Mouse (Mus musculus): ENCODE measurements at regions not wholly inside any gene's neighbourhood (a gene's known extent, or its start where the extent isn't known, plus 50 kb on each side); places are given as distances from the start of the nearest gene placed in this dataset.
A peak's percentile ranks its signal among the peaks of the same experiment; 100 is the strongest.

DNA sequence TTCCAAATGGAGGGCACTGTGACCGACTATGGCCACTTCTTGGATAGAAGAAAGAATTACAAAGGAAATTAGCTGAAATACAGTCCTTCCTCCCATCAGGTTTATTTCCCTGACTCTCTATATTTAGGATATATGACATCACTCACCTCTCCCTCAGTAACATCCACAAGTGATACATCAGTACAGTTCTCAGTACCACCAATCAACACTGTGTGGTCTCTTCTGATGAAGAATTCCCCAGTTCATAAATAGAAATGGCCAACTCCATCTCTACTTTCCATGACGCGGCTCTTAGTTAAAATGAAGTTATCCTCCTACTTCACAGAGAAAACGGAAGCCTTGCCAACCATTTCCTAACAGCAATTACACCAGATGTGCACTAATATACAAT is 208.3 kb upstream of the Dio2 start:
- no peak for DNase-seq (ENCODE audit: low spot score)

DNA sequence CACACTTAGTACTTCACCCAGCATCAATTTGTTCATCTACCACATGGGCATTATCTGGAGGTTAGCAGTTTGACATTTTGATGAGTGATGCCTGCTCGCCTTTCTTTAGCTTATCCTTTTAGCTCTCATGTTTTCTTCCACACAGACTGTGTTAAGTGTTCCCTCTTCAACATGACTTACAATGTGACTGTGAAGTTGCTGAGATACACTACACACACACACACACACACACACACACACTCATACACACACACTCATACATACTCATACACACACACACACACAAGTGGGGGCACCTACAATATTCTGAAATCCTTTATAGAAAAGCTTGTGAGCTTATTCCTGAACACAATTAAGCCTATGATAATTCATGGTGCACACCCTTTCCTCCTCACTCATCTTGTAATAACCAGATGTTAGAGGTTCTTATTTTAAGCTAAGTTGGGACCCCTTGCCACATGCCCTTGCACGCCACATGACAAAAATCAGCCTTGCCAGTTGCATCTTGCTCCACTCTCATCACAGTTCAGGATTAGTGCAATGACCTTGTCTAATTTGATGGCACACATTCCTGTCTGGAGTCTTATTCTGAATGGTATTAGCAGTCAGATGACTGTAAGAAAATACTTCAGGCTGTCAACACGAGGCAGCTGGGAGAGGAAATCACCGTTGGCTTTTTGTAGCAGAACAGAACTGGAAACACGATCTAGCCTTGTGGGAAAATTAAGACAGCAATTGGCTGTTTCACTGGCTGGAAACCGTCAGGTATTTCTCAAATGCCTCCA is 207.7 kb upstream of the Dio2 start:
- DNase-seq (ENCODE audit: low spot score): no peak

DNA sequence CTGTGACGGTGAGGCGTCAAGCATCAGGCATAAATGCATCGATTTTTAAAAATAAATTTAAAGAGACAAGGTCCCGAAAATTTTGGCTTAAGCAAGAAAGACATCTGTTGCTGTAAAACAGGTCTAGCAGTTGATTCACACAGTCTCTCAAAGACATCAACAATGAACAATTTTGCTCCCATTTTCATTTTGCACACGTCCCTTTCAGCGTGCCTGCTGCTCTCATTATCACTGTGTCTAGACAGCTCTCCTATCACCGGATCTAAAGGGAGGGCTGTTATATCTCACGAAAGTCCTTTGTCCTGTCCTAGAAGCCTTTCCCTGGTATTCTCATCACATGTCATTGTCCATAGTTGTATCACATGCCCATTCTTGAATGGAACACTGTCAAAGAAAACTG is 194.4 kb upstream of the Dio2 start:
- no peak for DNase-seq (ENCODE audit: low spot score)

DNA sequence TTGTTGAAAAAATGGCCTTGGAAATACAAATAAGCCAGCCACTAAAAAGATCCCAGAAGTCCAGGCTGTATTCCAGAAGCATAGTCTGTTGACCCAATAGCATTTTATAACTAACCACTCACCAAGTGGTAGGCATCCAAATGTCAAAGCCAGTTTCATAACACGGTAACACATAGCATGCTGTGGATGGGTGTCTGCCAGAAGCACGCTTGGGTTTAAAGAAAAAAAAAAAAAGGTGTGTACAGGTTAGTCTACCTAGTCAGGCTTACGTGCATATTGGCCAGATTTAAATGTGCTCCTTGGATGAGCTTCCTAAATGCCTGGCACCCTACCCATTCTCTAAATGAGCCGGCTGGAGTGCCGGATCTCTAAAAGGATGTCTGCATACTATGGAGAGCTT is 194.0 kb upstream of the Dio2 start:
- DNase-seq (ENCODE audit: low spot score): no peak

DNA sequence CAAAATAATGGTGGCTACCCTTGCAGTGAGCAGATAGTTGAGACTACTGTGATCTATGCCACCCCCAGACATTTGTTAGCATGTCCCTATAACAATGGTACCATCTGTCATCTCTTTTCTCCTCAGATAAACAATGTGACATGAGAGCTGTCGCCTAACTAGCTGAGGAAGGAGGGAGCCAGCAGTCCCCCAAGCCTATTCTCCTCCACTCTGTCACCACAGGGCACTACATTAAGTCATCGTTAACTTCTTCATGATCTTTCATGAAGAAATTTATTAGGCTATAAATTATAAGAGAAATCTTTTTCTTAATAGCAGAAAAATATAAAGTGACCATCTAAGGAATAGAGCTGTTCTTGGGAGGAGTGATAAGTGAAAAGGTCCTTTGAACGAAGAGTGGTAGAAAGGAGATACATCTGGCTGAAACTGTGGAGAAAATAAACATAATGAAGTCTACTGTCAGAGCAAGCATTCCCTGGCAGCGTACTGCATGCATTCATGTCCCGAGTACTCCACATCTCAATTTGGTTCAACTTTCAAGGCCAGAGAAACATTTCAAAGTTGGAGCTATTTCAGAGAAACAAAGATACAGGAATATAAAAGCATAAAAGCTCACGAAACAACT is 192.0 kb upstream of the Dio2 start:
- DNase-seq (ENCODE audit: low spot score): no peak

DNA sequence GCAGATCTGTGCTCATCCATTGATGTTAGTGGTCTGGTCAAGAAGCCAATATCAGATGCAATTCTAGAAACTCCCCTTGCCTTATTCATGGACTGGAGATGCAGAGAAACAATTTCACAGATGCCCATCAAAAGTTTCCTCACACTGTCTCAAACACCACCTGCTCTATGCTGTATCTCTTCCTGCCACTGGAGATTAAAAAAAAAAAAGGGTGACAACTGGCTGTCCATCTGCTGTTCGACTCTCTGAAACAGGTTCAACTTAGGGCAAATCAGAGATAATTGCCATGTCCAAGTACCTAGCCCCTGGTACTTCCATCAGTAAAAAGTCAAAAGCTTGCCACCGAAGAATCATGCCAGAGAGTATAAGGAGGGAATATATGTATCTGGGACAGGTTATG is 185.4 kb upstream of the Dio2 start:
- no peak for DNase-seq (ENCODE audit: low spot score)

DNA sequence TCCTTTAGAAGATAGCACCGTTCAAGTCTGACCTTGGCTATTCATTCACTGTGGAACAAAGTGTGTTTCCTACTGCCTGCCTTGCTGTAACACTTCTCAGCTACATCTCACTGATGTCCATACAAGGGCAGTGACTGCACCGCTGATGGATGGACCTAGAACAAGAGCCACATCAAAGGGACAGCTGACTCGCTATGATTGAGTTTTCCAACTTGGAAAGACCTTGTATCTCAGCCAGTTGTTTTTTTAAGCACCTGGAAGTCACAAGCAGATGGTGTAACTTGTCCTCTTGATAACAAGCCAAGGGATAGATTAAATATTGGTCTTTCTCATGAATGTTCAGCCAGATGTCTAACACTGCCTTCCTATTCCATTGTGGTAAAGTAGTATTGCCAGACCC is 184.9 kb upstream of the Dio2 start:
- DNase-seq (ENCODE audit: low spot score): no peak

DNA sequence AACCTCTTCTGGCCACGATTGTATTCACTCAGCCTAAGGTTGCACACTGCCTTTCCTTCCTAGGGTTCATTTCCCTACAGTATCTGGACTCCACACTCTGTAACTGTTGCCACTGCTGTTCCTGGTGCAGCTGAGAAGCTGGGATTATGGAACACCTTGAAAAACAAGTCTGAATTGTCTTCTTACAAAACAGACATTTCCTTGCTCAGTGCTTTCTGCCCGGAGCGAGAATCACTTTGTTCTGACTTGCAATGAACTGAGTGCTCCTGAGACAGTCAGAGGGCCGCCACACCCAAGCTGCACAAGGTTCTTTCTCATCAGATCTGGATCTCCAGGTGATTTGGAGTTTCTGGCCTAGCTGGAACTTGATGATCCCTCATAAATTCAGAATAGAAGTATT is 183.0 kb upstream of the Dio2 start:
- DNase-seq (ENCODE audit: low spot score): no peak

DNA sequence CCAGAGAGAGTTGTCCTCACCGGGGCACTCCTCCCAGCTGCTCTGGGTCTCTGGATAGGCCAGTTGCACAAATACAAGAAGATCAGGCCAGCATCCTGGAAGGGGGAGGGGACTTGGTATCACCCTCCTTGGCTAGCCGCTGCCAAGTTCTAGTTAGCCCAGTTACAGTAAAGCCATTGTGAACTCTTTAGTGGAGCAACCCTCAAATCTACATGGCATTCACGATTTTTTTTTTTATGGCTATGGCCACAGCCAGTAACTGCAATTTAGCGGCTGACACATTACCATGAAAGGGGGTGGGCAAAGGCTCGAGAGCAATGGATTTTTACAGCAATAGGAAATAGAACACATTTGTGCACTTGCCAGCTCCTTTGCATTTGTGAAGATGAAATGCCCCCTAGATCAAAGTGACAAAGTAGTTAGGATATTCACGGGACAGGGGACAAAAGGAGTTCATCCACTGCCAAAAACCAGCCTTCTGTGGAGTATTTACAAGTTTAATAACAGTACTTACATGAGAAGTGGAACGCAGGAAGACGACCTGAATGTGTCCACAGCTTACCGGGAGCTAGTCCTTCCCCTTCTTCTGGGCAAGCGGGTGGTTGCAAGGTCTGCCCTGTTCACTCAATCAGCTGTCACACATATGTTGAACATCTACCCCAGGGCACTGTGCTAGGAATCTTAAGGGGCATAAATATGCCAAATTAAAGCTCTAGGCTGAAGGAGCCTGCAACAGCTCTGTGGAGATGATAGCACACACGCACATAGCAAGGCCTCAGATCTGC is 177.9 kb upstream of the Dio2 start:
- peak; percentile 64 for DNase-seq (ENCODE audit: low spot score)

DNA sequence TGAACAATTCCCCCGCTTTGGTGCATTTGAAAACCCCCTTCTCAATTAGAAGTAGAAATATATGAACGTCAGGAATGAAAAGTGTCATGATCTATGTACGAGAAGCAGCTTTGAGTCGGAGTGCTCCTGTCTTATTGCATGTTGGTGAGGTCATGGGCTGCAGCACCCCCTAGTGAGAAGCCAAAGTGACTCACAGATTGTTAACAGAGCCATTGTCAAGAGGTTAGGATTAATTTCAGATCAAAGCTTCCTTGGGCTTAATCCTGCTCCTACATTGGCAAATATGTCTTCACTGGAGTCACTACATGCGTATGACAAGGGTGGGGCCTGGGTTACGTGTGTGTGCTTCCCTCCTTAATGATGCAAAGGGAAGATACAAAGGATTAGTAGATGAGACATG is 165.8 kb upstream of the Dio2 start:
- DNase-seq (ENCODE audit: low spot score): peak; percentile 28

DNA sequence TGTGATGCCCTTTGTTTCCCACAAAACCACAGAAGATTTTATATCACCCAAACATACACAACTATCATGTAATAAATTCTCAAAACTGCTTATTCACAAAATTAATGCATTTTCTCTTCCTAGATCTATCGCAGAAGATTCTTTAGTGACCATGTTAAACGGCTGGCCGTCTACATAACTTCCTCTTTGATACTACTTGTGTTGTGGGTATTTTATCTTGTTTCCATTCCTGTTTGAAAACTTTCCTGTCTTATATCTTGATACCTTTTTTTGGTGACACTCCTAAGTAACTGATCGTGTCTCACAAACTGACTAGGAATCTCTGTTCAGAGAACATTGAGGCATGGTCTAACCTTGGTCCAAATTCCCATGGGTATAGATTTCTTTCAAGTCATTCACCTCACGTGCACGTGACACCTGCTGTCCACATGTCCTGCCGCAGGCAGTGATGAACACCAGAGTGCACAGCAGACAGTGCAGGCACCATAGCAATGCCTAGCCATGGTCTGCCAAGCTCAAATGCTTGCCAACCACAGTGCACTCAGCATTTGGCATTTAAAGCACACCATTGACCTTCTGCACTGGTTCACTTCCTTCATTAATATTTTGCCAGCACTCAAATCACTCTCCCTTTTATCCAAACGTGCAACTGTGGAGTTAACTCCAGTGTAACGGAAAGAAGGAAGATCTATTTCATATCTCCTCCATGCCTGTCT is 155.6 kb upstream of the Dio2 start:
- no peak for DNase-seq (ENCODE audit: low spot score)

DNA sequence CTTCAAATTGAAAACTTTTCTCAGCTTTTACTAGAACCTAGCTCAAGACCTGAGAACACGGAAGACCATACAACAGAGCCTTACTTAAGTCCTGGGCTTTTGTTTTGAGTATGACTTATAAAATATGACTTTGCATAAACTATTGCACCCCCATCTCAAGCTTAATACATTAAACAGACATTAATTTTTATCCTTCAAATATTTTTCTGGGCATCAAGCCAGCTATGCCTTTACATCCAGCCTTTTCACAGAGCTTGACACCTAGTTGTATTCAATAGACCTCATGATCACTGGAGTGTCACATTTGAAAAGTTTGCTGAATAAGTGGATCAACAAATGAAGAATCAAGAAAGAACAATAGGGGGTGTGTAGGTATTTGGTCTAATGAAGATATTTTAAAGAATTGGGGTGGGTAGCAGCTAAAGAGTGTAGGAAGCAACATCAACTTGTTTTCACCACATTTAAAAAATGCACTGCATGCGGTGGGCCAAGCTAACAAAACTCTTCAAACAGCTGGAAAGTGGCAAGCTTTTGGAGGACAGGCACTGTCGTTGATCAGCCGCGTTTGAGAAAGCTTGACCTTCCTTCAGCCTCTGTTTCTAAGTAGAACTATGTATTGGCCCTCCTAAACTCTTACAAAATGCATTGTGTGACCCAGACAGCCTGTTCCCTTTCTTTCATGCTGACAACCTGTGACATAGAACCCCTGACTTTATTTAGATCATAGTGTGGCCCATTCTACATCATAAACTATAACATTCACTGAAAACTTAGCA is 138.2 kb upstream of the Dio2 start:
- no peak for DNase-seq (ENCODE audit: low spot score)

DNA sequence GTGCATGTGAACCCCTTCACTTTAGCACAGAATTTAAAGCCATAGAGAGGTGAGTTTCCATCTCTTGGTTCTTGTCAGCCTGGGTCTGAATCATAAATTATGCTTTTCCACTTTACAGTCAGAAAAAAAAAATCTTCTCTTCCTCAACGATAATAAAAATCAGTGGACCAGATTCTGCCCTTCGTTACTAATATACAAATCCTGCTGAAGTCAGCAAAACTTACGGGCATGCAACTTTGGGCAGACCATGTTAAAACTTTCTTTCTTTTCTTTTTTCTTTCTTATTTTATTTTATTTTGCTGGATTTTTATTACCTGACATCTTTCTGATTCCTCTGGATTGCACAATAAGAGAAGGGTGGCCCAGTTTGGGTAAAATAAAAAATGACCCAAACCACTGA is 136.6 kb upstream of the Dio2 start:
- no peak for DNase-seq (ENCODE audit: low spot score)

DNA sequence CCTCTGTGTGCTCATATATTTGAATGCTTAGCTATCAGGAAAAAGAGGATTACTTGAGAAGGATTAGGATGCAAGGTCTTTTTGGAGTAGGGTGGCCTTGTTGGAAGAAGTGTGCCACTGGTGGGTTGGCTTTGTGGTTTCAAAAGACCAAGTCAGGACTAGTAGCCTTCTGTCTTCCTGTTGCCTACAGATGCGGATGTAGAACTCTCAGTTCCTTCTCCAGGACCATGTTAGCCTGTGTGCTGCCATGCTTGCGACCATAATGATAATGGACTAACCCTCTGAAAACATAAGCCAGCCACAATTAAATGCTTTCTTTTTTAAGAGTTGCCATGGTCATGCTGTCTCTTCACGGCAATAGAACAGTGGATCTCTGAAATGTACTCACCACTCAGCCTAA is 135.7 kb upstream of the Dio2 start:
- no peak for DNase-seq (ENCODE audit: low spot score)

DNA sequence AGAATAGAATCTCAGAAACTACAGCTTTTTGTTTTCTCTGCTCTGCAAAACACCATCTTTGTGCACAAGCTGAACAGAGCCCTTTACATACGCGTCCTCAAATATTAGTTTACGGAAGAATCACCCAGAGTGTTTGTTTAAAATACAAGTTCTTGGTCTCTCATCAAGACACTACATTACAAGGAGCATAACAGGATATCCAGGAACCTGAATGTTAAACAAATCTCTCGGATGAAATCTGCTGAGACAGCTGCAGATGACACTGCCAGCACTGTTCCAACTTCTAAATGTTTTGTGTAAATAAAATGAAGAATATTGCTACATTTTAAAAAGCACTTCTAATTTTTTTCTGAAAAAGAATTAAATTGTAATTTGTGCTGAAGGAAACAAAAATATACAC is 128.4 kb upstream of the Dio2 start:
- DNase-seq (ENCODE audit: low spot score): no peak

DNA sequence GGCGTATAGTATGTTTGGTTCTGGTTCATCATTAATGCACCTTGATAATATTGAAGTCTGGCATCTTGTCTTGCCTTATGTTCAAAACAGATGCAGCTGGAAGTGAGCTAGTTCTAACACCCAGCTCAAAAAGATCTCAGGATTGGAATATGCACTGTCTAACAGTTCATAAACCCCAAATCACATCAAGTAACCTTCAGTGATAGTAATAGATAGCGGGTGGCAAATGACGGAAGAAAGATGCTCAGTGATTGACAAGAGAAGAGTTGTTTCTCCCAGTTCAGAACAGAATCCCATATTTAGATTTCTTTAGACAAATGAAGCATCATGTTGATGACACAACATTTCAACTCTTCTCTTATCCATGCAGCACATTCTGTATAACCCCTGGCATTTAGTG is 124.4 kb upstream of the Dio2 start:
- DNase-seq (ENCODE audit: low spot score): no peak

DNA sequence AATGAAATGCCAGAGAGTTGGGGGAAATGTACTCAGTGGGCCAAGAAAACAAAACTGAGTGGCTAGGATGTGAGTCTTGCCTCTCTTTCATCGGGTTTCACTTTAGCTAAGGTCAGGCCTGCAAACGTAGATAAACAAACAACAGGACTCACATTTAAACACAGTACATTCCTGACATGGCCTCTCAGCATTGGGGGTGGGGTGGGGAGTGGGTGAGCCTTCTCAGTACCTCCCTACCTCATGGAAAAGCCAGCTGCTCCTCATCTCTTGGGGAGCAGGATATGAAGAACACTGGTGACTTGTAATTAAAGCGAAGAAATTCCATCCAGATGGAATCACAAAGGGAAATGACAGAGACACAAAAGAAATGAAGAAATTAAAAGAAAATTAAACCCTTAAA is 119.5 kb upstream of the Dio2 start:
- DNase-seq (ENCODE audit: low spot score): no peak

DNA sequence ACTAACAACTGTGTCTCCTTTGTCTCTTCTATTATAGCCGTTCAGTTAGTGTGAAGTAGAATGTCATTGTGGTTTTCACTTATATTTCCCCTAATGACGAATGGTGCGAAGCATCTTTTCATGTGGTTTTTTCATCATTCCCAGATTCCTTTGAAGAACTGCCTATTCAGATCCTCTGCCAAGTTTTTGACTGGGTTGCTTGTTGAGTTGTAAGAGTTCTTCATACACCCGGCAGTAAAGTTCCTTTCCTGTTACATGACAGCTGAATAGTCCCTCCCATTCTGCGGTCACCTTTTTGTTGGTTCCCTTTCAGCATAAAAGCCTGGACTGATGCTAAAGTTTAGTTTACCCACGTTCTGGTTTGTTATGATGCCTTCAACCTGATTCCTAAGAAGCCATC is 72.4 kb upstream of the Dio2 start:
- DNase-seq (ENCODE audit: low spot score): no peak

DNA sequence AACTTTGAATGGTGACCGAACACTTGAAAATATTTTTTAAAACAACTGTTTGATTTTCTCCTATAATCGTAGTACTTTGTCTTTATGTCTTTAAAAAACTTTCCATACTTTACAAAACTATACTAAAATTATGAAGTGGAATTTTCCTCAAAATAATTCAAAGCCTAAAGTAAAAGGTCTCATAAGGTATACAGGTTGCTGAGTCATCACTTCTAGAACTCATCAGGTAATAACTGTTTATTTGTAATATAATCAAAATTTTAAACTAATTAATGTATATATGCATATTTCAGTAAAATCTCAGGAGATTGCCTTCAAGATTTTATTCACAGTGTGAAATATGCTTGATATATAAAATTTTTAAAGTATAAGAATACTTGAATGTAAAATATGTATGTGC is 52.3 kb upstream of the Dio2 start:
- no peak for DNase-seq (ENCODE audit: low spot score)
